Mouse (Mus musculus): Measurements from ENCODE around the gene Abt1. TPM values are rescaled to one million over a fixed set of nuclear protein-coding genes. Genes with fewer than 3 reads are reported as not detected.

Gene Abt1
- total and polyA plus RNA-seq, 2 experiments from 2014 or later = 4.9 to 5.2 TPM

DNA sequence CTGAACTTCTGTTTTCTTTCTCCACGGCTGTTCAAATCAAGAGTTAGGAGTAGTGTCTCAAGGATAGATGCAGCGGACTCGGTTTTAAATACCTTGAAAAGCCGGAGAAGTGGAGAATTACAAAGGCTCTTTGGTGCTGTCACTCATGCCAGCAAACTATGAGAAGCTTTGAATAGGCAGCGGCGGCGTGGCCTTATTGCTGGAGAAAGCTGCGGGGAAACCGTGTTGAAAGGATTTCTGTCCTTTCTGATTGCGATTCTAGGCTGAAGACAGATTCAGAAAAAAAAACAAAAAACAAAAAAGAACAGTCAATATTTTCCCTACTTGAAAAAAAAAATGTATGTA is 54.3 kb downstream of the Abt1 start:
- 0% methylated on average over 10 of the region's 10 CpGs for WGBS
- Histone ChIP-seq H3K27me3 (ENCODE audit: insufficient read depth, low read length) (no peaks in the 10 kb centered on the region), H3K4me3 (ENCODE audit: low read depth, low read length) (peak overlapping the region; percentile 67), H3K36me3 (ENCODE audit: insufficient read depth, low read length) (0 out of 2 replicates have a peak, but pooled peaks cover 5% of the 10 kb centered on the region), H3K9ac (replicated peaks; ENCODE audit: low read length, poor library complexity, severe bottlenecking) (peak overlapping the region; percentile 89), H3K4me2 (ENCODE audit: low read depth, low read length, poor library complexity, severe bottlenecking) (peak overlapping the region; percentile 70), H3K9me3 (ENCODE audit: low read length) (no peaks in the 10 kb centered on the region), H3K4me1 (ENCODE audit: insufficient read depth, low read length) (peaks cover 13% of the 10 kb centered on the region; the same call in 1 of the 2 replicates), H3K27ac (ENCODE audit: low read depth, low read length) (peak overlapping the region; percentile 94)
- TF ChIP-seq CTCF (IDR thresholded peaks at IDR 0.05) = no peak
- DNase-seq (ENCODE audit: low spot score) (no peak), ATAC-seq (ENCODE audit: low FRiP score) (peak; percentile 35)

DNA sequence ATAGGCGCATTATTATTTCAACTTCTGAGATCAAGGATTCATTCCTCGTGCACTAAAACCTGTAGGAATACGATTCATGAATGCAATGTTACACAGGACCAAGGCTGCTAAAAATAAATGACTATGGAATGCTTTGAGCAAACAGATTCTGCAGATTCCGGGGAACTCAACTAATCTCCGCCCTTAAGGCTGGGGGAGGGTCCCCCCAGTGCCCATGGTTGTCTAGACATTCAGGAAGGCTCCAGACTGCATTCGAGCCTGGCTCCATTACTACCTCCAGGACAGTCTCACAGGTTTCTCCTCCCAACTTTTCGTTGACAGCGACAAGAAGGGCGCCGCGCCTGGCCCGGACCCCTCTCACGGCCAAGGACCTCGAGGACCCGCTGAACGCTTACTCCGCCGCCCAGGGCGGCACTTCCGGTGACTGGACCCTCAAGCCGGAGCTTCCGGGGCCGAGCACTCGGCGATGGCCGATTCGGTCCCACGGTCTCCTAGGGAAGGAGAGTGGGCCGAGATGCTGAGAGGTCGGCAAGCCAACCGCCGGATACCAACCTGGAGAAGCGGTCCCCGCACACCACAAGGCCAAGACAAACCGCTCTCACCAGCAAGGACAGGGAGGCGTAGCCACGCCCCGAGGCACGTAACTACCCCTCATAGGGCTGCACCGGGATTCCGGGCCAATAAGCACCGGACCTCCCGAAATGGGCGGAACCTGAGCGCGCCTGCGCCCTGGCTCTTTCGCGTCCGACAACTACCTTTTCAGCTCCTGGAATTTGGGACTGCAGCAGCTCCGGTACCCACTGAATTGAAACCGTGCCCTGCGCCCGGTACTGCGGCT is 54.9 kb downstream of the Abt1 start, which contains the start of gene Zfp322a:
Gene Zfp322a (minus strand): TSS at position 626 of the 838 bp plus-strand sequence.
- WGBS = under 1% methylated on average over 55 of the region's 55 CpGs
- peak within 1 kb of the TSS; percentile 94 for H3K27ac ChIP-seq (ENCODE audit: low read depth, low read length)
- DNase-seq (ENCODE audit: low spot score) (peak; percentile 98), ATAC-seq (ENCODE audit: low FRiP score) (peak; percentile 100)
- no peak for TF ChIP-seq CTCF (IDR thresholded peaks at IDR 0.05)
- H3K9ac ChIP-seq (replicated peaks; ENCODE audit: low read length, poor library complexity, severe bottlenecking) = peak within 1 kb of the TSS; percentile 89
- H3K4me2 ChIP-seq (ENCODE audit: low read depth, low read length, poor library complexity, severe bottlenecking) = peak within 1 kb of the TSS; percentile 70
- no peaks in the 10 kb centered on the region for H3K27me3 ChIP-seq (ENCODE audit: insufficient read depth, low read length)
- peaks cover 13% of the 10 kb centered on the region; the same call in 1 of the 2 replicates for H3K4me1 ChIP-seq (ENCODE audit: insufficient read depth, low read length)
- no peaks in the 10 kb centered on the region for H3K9me3 ChIP-seq (ENCODE audit: low read length)
- H3K36me3 ChIP-seq (ENCODE audit: insufficient read depth, low read length) = 0 out of 2 replicates have a peak, but pooled peaks cover 6% of the 10 kb centered on the region
- peak within 1 kb of the TSS; percentile 67 for H3K4me3 ChIP-seq (ENCODE audit: low read depth, low read length)

Other genes starting within 250 kb of the Abt1 start
- not detected in 2 replicates for gene Vmn1r220, start 235.9 kb downstream of the Abt1 start, total RNA-seq (2014; rRNA removed)
- not detected in 2 replicates for gene Vmn1r220, start 235.9 kb downstream of the Abt1 start, polyA plus RNA-seq (2015; fragmentation: Nextera tagmentation; extraction: Ambion mirVana)
- not detected in 2 replicates for gene Vmn1r221, start 209.7 kb downstream of the Abt1 start, total RNA-seq (2014; rRNA removed)
- not detected in 2 replicates for gene Vmn1r221, start 209.7 kb downstream of the Abt1 start, polyA plus RNA-seq (2015; fragmentation: Nextera tagmentation; extraction: Ambion mirVana)
- not detected in 2 replicates for gene Vmn1r222, start 187.9 kb downstream of the Abt1 start, total RNA-seq (2014; rRNA removed)
- not detected in 2 replicates for gene Vmn1r222, start 187.9 kb downstream of the Abt1 start, polyA plus RNA-seq (2015; fragmentation: Nextera tagmentation; extraction: Ambion mirVana)
- gene Vmn1r223, start 176.7 kb downstream of the Abt1 start, total RNA-seq (2014; rRNA removed) = not detected in 2 replicates
- not detected in 2 replicates for gene Vmn1r223, start 176.7 kb downstream of the Abt1 start, polyA plus RNA-seq (2015; fragmentation: Nextera tagmentation; extraction: Ambion mirVana)
- gene Zfp322a, start 54.7 kb downstream of the Abt1 start, total RNA-seq (2014; rRNA removed) = 19.7 and 32.5 TPM in 2 replicates
- gene Zfp322a, start 54.7 kb downstream of the Abt1 start, polyA plus RNA-seq (2015; fragmentation: Nextera tagmentation; extraction: Ambion mirVana) = 31.1 and 31.5 TPM in 2 replicates
- gene Btn1a1, start 42.0 kb upstream of the Abt1 start, total RNA-seq (2014; rRNA removed) = 0.05 TPM in 1 of 2 replicates, not detected in the other
- gene Btn1a1, start 42.0 kb upstream of the Abt1 start, polyA plus RNA-seq (2015; fragmentation: Nextera tagmentation; extraction: Ambion mirVana) = 0.04 and 0.07 TPM in 2 replicates
- 0.16 TPM in 1 of 2 replicates, not detected in the other for gene Btn2a2, start 65.0 kb upstream of the Abt1 start, total RNA-seq (2014; rRNA removed)
- not detected in 2 replicates for gene Btn2a2, start 65.0 kb upstream of the Abt1 start, polyA plus RNA-seq (2015; fragmentation: Nextera tagmentation; extraction: Ambion mirVana)
- gene Hist1h4h, start 107.2 kb upstream of the Abt1 start, total RNA-seq (2014; rRNA removed) = 1,176 and 1,474 TPM in 2 replicates
- 3.9 and 4.0 TPM in 2 replicates for gene Hist1h4h, start 107.2 kb upstream of the Abt1 start, polyA plus RNA-seq (2015; fragmentation: Nextera tagmentation; extraction: Ambion mirVana)
- gene Hist1h2af, start 110.0 kb upstream of the Abt1 start, total RNA-seq (2014; rRNA removed) = 52.3 and 293 TPM in 2 replicates
- gene Hist1h2af, start 110.0 kb upstream of the Abt1 start, polyA plus RNA-seq (2015; fragmentation: Nextera tagmentation; extraction: Ambion mirVana) = 0.54 and 1.5 TPM in 2 replicates
- gene Hist1h3g, start 111.6 kb upstream of the Abt1 start, total RNA-seq (2014; rRNA removed) = 99.4 and 262 TPM in 2 replicates
- gene Hist1h3g, start 111.6 kb upstream of the Abt1 start, polyA plus RNA-seq (2015; fragmentation: Nextera tagmentation; extraction: Ambion mirVana) = not detected in 2 replicates
- 8.7 and 34.2 TPM in 2 replicates for gene Hist1h2bh, start 119.5 kb upstream of the Abt1 start, total RNA-seq (2014; rRNA removed)
- 0.16 TPM in 1 of 2 replicates, not detected in the other for gene Hist1h2bh, start 119.5 kb upstream of the Abt1 start, polyA plus RNA-seq (2015; fragmentation: Nextera tagmentation; extraction: Ambion mirVana)
- 154 and 239 TPM in 2 replicates for gene Hist1h3f, start 120.2 kb upstream of the Abt1 start, total RNA-seq (2014; rRNA removed)
- gene Hist1h3f, start 120.2 kb upstream of the Abt1 start, polyA plus RNA-seq (2015; fragmentation: Nextera tagmentation; extraction: Ambion mirVana) = 0.21 and 0.23 TPM in 2 replicates
- 684 and 753 TPM in 2 replicates for gene Hist1h4f, start 127.8 kb upstream of the Abt1 start, total RNA-seq (2014; rRNA removed)
- gene Hist1h4f, start 127.8 kb upstream of the Abt1 start, polyA plus RNA-seq (2015; fragmentation: Nextera tagmentation; extraction: Ambion mirVana) = not detected in 2 replicates
- 21.3 and 23.4 TPM in 2 replicates for gene Hist1h1d, start 129.4 kb upstream of the Abt1 start, total RNA-seq (2014; rRNA removed)
- 0.04 and 0.07 TPM in 2 replicates for gene Hist1h1d, start 129.4 kb upstream of the Abt1 start, polyA plus RNA-seq (2015; fragmentation: Nextera tagmentation; extraction: Ambion mirVana)
- 203 and 384 TPM in 2 replicates for gene Hist1h3e, start 138.5 kb upstream of the Abt1 start, total RNA-seq (2014; rRNA removed)
- gene Hist1h3e, start 138.5 kb upstream of the Abt1 start, polyA plus RNA-seq (2015; fragmentation: Nextera tagmentation; extraction: Ambion mirVana) = 1.2 and 1.9 TPM in 2 replicates
- gene Hist1h2ae, start 147.4 kb upstream of the Abt1 start, total RNA-seq (2014; rRNA removed) = 76.7 and 98.8 TPM in 2 replicates
- 4.5 and 5.9 TPM in 2 replicates for gene Hist1h2ae, start 147.4 kb upstream of the Abt1 start, polyA plus RNA-seq (2015; fragmentation: Nextera tagmentation; extraction: Ambion mirVana)
- gene Hist1h2bg, start 147.5 kb upstream of the Abt1 start, total RNA-seq (2014; rRNA removed) = 248 and 572 TPM in 2 replicates
- gene Hist1h2bg, start 147.5 kb upstream of the Abt1 start, polyA plus RNA-seq (2015; fragmentation: Nextera tagmentation; extraction: Ambion mirVana) = 2.8 and 4.5 TPM in 2 replicates
- gene Hist1h2bf, start 150.3 kb upstream of the Abt1 start, total RNA-seq (2014; rRNA removed) = 194 and 327 TPM in 2 replicates
- gene Hist1h2bf, start 150.3 kb upstream of the Abt1 start, polyA plus RNA-seq (2015; fragmentation: Nextera tagmentation; extraction: Ambion mirVana) = 0.43 TPM in 1 of 2 replicates, not detected in the other
- 162 and 232 TPM in 2 replicates for gene Hist1h2ad, start 150.5 kb upstream of the Abt1 start, total RNA-seq (2014; rRNA removed)
- gene Hist1h2ad, start 150.5 kb upstream of the Abt1 start, polyA plus RNA-seq (2015; fragmentation: Nextera tagmentation; extraction: Ambion mirVana) = not detected in 2 replicates
- gene Hist1h3d, start 151.9 kb upstream of the Abt1 start, total RNA-seq (2014; rRNA removed) = 49.8 and 92.5 TPM in 2 replicates
- gene Hist1h3d, start 151.9 kb upstream of the Abt1 start, polyA plus RNA-seq (2015; fragmentation: Nextera tagmentation; extraction: Ambion mirVana) = 0.42 and 0.55 TPM in 2 replicates
- 900 and 1,141 TPM in 2 replicates for gene Hist1h4d, start 157.7 kb upstream of the Abt1 start, total RNA-seq (2014; rRNA removed)
- 18.0 and 18.8 TPM in 2 replicates for gene Hist1h4d, start 157.7 kb upstream of the Abt1 start, polyA plus RNA-seq (2015; fragmentation: Nextera tagmentation; extraction: Ambion mirVana)
- 75.1 and 75.2 TPM in 2 replicates for gene Hist1h2be, start 197.3 kb upstream of the Abt1 start, total RNA-seq (2014; rRNA removed)
- 0.32 and 0.33 TPM in 2 replicates for gene Hist1h2be, start 197.3 kb upstream of the Abt1 start, polyA plus RNA-seq (2015; fragmentation: Nextera tagmentation; extraction: Ambion mirVana)
- gene Hist1h1e, start 198.7 kb upstream of the Abt1 start, total RNA-seq (2014; rRNA removed) = 159 and 160 TPM in 2 replicates
- gene Hist1h1e, start 198.7 kb upstream of the Abt1 start, polyA plus RNA-seq (2015; fragmentation: Nextera tagmentation; extraction: Ambion mirVana) = 8.0 and 9.5 TPM in 2 replicates

Measured in midbrain, postnatal 0 days (tissue).